Mouse (Mus musculus) thymus, postnatal 25 days (tissue): Measurements from ENCODE around the gene Tmod4.

Experiments
- DNase-seq: peaks from one replicate; pipeline ENCODE4 v3.0.0; 2022

Gene Tmod4

GRCm38 (mm10) chr3:95139586-95140288 lies 15.5 kb downstream of the Tmod4 start:
- no peak for DNase-seq

GRCm38 (mm10) chr3:95140289-95140595 lies 16.0 kb downstream of the Tmod4 start:
- DNase-seq, result no peak

- no peak for DNase-seq
Measured at GRCm38 (mm10) chr3:95140795-95141194, 16.5 kb downstream of the Tmod4 start.

GRCm38 (mm10) chr3:95141474-95141873 lies 17.2 kb downstream of the Tmod4 start:
- DNase-seq, result peak; percentile 85

- peak; percentile 67 for DNase-seq
Measured at GRCm38 (mm10) chr3:95141952-95142616, 17.8 kb downstream of the Tmod4 start, which contains the start of gene Tnfaip8l2. Gene Tnfaip8l2, minus strand, starts transcription at chr3:95142360.

GRCm38 (mm10) chr3:95142617-95143011 lies 18.3 kb downstream of the Tmod4 start:
- peak; percentile 91 for DNase-seq

GRCm38 (mm10) chr3:95147924-95148323 lies 23.6 kb downstream of the Tmod4 start:
- DNase-seq, result no peak

- peak; percentile 76 for DNase-seq
Measured at GRCm38 (mm10) chr3:95153874-95154273, 29.6 kb downstream of the Tmod4 start.

GRCm38 (mm10) chr3:95159511-95159986 lies 35.3 kb downstream of the Tmod4 start:
- no peak for DNase-seq

- peak; percentile 86 for DNase-seq
Measured at GRCm38 (mm10) chr3:95159987-95160963, 36.0 kb downstream of the Tmod4 start, which contains the start of gene Sema6c. Gene Sema6c, plus strand, starts transcription at chr3:95160457.

- peak; percentile 10 for DNase-seq
Measured at GRCm38 (mm10) chr3:95161041-95161551, 36.8 kb downstream of the Tmod4 start.

GRCm38 (mm10) chr3:95161618-95162344 lies 37.5 kb downstream of the Tmod4 start:
- DNase-seq, result no peak

- DNase-seq, result no peak
Measured at GRCm38 (mm10) chr3:95162345-95162628, 38.0 kb downstream of the Tmod4 start.

GRCm38 (mm10) chr3:95163419-95164255 lies 39.4 kb downstream of the Tmod4 start:
- DNase-seq, result no peak

- no peak for DNase-seq
Measured at GRCm38 (mm10) chr3:95164256-95164550, 39.9 kb downstream of the Tmod4 start.

- no peak for DNase-seq
Measured at GRCm38 (mm10) chr3:95164840-95165239, 40.6 kb downstream of the Tmod4 start.

GRCm38 (mm10) chr3:95169996-95170395 lies 45.7 kb downstream of the Tmod4 start:
- DNase-seq, result no peak

- no peak for DNase-seq
Measured at GRCm38 (mm10) chr3:95171105-95171504, 46.8 kb downstream of the Tmod4 start.

- DNase-seq, result no peak
Measured at GRCm38 (mm10) chr3:95172526-95173255, 48.4 kb downstream of the Tmod4 start.

- DNase-seq, result no peak
Measured at GRCm38 (mm10) chr3:95173256-95173949, 49.1 kb downstream of the Tmod4 start.
